Mouse (Mus musculus) lung, adult 10 weeks (tissue): ENCODE measurements around the gene Cenpp. TPM values are rescaled to one million over a fixed set of nuclear protein-coding genes. Genes with fewer than 3 reads are reported as not detected.

ENCODE experiments used
- polyA plus RNA-seq: library from polyadenylated mRNA; stranded (reverse); fragments of 350-450 nt; fragmentation: Illumina TruSeq; extraction: RNeasy Lipid Tissue Mini Kit (QIAGEN cat#74804); gene quantifications from one replicate; pipeline ENCODE4 v1.2.3, GENCODE M21; 2014; ENCODE audit warnings: low read depth, low replicate concordance; ENCODE audit not compliant: insufficient read depth

Cenpp gene
- 0.85 TPM for polyA plus RNA-seq

GRCm38 (mm10) chr13:49652481-49653179 is at the start of gene Cenpp, which contains the start of gene Nol8:
Gene Cenpp, minus strand, starts transcription at chr13:49652785.
Gene Nol8, plus strand, starts transcription at chr13:49653078.

GRCm38 (mm10) chr13:49681351-49682232 is 29.0 kb upstream of the Cenpp start, which contains the start of gene Iars:
Gene Iars, plus strand, starts transcription at chr13:49682100.

GRCm38 (mm10) chr13:49607714-49608113 is 44.9 kb downstream of the Cenpp start, which contains the start of gene Ogn:
Gene Ogn, plus strand, starts transcription at chr13:49608046.

GRCm38 (mm10) chr13:49581541-49582530 is 70.7 kb downstream of the Cenpp start, which contains the start of gene Omd:
Gene Omd, plus strand, starts transcription at chr13:49582462.

GRCm38 (mm10) chr13:49544279-49544678 is 108.3 kb downstream of the Cenpp start, which contains the start of gene Aspn:
Gene Aspn, plus strand, starts transcription at chr13:49544443.

GRCm38 (mm10) chr13:49504510-49504909 is 148.1 kb downstream of the Cenpp start, which contains the start of gene Ecm2:
Gene Ecm2, plus strand, starts transcription at chr13:49504810.

GRCm38 (mm10) chr13:49492376-49493368 is 159.9 kb downstream of the Cenpp start, which contains the start of gene Tes3-ps:
Gene Tes3-ps, plus strand, starts transcription at chr13:49493318.

GRCm38 (mm10) chr13:49420754-49421605 is 231.6 kb downstream of the Cenpp start, which contains the start of gene Ippk:
Gene Ippk, plus strand, starts transcription at chr13:49421249.

Other genes starting within 250 kb of the Cenpp start
- gene Ippk, start 231.5 kb downstream of the Cenpp start, polyA plus RNA-seq, result 8.8 TPM
- not detected for gene Tes3-ps, start 159.5 kb downstream of the Cenpp start, polyA plus RNA-seq
- gene Ecm2, start 148.0 kb downstream of the Cenpp start, polyA plus RNA-seq, result 10.1 TPM
- gene Aspn, start 108.3 kb downstream of the Cenpp start, polyA plus RNA-seq, result 13.5 TPM
- gene Omd, start 70.3 kb downstream of the Cenpp start, polyA plus RNA-seq, result 2.6 TPM
- gene Ogn, start 44.7 kb downstream of the Cenpp start, polyA plus RNA-seq, result 173 TPM
- gene Nol8, start 293 bp upstream of the Cenpp start, polyA plus RNA-seq, result 5.1 TPM
- gene Iars, start 29.3 kb upstream of the Cenpp start, polyA plus RNA-seq, result 8.7 TPM
- not detected for gene Gm30302, start 146.2 kb upstream of the Cenpp start, polyA plus RNA-seq